Mouse (Mus musculus): Measurements from ENCODE around the gene Tsc22d3. TPM values are rescaled to one million over a fixed set of nuclear protein-coding genes. Genes with fewer than 3 reads are reported as not detected.
"Not testable (repeated sequence)": the region's sequence is repeated elsewhere in the genome, so short reads cannot be mapped to it uniquely, and the experiment has no call there.

Gene Tsc22d3
- polyA plus RNA-seq, 1 experiment from 2014 or later: 115 TPM

DNA sequence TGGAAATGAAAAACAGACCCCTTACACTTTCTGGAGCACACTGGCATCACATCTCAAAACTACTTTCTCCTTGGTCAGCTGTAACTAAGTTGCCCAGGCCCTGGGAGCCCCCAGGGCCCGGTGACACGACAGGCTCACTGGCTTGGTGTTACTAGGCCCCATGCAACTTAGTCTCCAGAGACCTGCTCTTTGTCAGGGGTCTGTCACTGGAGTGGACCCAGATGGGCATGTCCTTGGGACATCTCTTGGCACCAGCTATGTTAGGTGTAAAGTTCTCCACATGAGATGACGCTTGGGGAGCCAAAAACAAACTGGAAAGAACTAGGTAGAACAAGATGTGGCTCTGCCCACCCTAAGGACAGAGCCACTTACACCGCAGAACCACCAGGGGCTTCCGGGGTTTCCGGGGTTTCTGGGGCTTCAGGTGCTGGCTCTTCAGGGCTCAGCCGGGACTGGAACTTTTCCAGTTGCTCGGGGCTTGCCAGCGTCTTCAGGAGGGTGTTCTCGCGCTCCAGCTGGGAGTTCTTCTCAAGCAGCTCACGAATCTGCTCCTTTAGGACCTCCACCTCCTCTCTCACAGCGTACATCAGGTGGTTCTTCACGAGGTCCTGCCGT, 59.9 kb downstream of the Tsc22d3 start:
- no peak overlapping the region for H3K9ac ChIP-seq (replicated peaks)
- H3K27ac ChIP-seq: no peak overlapping the region
- H3K4me3 ChIP-seq (replicated peaks): no peak overlapping the region
- peaks cover 5% of the 10 kb centered on the region; the same call in 1 of the 2 replicates for H3K4me1 ChIP-seq (replicated peaks)
- no peaks in the 10 kb centered on the region for H3K9me3 ChIP-seq
- H3K4me2 ChIP-seq: no peak overlapping the region
- H3K36me3 ChIP-seq: peaks cover 8% of the 10 kb centered on the region; the same call in 1 of the 2 replicates
- WGBS: 78% methylated on average over 15 of the region's 15 CpGs
- H3K27me3 ChIP-seq: peaks cover 59% of the 10 kb centered on the region
- no peak for ATAC-seq (ENCODE audit: insufficient number of reproducible peaks, insufficient read depth, low FRiP score, low TSS enrichment, low read depth)

DNA sequence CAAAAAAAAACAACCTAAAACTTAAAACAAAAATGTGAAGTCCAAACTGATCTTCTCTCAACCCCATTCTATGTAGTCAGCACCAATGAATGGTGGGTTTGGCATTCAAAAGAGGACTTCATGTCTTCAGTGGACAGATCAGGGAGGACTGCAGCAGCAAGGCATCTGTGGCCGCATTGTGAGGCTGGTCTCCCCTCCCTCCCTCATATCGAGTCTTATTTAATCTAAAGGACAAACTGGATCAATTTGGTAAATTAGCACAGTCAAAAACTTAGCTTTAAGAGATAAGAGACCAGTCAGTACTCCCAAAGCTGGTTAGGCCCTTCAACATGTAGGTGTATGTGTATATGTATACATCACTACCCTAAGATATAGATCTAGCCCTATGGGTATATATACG, 60.6 kb downstream of the Tsc22d3 start:
- peaks cover 58% of the 10 kb centered on the region for H3K27me3 ChIP-seq
- not testable (repeated sequence) for H3K9me3 ChIP-seq; H3K4me2 ChIP-seq; H3K9ac ChIP-seq (replicated peaks); ATAC-seq (ENCODE audit: insufficient number of reproducible peaks, insufficient read depth, low FRiP score, low TSS enrichment, low read depth); H3K4me3 ChIP-seq (replicated peaks); H3K27ac ChIP-seq; H3K4me1 ChIP-seq (replicated peaks); H3K36me3 ChIP-seq
- 88% methylated on average over 3 of the region's 3 CpGs for WGBS

DNA sequence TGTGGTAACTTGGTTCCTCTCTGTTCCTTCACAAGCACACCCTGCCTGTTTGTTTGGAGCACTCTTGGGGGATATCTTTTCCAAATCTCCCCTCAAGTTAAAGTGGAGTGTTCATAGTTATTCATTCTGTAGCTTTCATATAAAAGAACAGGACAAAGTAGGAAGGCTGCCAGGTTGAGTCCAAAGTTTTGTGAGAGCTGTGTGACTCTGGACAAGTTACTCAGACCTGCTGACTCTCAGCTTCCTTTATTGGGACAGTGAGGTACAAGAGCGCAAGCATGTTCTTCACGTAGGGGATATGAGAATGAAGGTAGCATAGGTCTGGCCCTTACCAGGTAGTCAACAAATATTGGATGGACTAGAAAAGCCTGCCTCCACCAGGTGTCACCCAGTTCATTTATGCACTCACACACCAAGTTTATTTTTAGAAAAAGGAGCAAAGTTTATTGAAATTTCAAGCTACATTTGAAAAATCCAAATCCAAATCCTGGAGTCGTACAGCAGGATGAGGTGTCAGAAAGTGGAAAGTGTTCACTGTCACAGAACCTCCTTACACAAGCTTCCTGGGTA, 61.3 kb downstream of the Tsc22d3 start:
- ATAC-seq (ENCODE audit: insufficient number of reproducible peaks, insufficient read depth, low FRiP score, low TSS enrichment, low read depth): no peak
- peaks cover 63% of the 10 kb centered on the region for H3K27me3 ChIP-seq
- peaks cover 8% of the 10 kb centered on the region; the same call in 1 of the 2 replicates for H3K36me3 ChIP-seq
- no peak overlapping the region for H3K9ac ChIP-seq (replicated peaks)
- H3K27ac ChIP-seq: no peak overlapping the region
- 92% methylated on average over 3 of the region's 3 CpGs for WGBS
- H3K4me3 ChIP-seq (replicated peaks): no peak overlapping the region
- peaks cover 5% of the 10 kb centered on the region; the same call in 1 of the 2 replicates for H3K4me1 ChIP-seq (replicated peaks)
- H3K9me3 ChIP-seq: no peaks in the 10 kb centered on the region
- H3K4me2 ChIP-seq: no peak overlapping the region

DNA sequence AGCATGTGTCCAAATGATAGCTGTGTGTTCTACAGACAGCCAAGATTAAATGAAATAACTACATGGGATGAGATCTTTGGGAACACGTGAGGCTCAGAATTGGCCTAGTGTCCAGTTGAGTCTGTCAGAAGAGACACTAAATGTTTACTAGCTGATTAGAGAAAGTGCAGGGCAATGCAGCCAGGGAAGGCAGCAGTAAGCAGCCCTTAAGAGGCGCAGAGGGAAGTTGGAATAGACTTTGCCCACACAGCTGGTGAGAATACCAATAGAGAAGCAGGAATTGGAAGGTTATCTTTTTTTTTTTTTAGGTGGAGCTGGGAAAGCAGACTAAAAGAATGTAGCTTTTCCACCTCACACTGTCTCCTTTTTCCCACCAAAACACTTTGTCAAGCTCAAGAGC, 61.8 kb downstream of the Tsc22d3 start:
- ATAC-seq (ENCODE audit: insufficient number of reproducible peaks, insufficient read depth, low FRiP score, low TSS enrichment, low read depth): no peak
- Histone ChIP-seq H3K27me3 (peaks cover 64% of the 10 kb centered on the region), H3K4me3 (replicated peaks) (no peak overlapping the region), H3K27ac (no peak overlapping the region), H3K9me3 (no peaks in the 10 kb centered on the region), H3K9ac (replicated peaks) (no peak overlapping the region), H3K4me2 (no peak overlapping the region), H3K36me3 (peaks cover 8% of the 10 kb centered on the region; the same call in 1 of the 2 replicates), H3K4me1 (replicated peaks) (peaks cover 5% of the 10 kb centered on the region; the same call in 1 of the 2 replicates)
- 64% methylated on average over 2 of the region's 2 CpGs for WGBS

DNA sequence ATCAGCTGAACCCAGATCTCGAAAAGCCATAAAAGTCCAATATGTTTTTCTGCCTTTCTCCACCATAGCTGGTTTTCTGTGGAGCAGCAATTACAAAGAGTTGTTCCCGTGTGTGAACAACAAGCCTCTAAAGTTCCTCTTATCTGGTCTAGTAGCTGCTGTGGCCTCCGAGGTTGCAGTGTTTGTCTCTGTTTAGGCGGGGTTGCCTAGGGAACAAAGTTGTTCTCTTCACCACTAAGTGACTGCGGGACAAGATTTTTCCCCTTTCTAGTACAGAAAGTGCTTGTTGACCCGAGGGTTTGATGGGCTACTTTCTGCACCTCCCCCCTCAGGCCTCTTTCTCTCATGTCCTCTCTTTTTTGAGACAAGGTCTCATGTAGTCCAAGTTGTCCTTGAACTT, 62.8 kb downstream of the Tsc22d3 start:
- no peak overlapping the region for H3K27ac ChIP-seq
- no peak overlapping the region for H3K4me2 ChIP-seq
- H3K9me3 ChIP-seq: no peaks in the 10 kb centered on the region
- no peak for ATAC-seq (ENCODE audit: insufficient number of reproducible peaks, insufficient read depth, low FRiP score, low TSS enrichment, low read depth)
- WGBS: 49% methylated on average over 6 of the region's 6 CpGs
- peaks cover 5% of the 10 kb centered on the region; the same call in 1 of the 2 replicates for H3K4me1 ChIP-seq (replicated peaks)
- no peak overlapping the region for H3K9ac ChIP-seq (replicated peaks)
- H3K36me3 ChIP-seq: peaks cover 8% of the 10 kb centered on the region; the same call in 1 of the 2 replicates
- H3K27me3 ChIP-seq: peaks cover 54% of the 10 kb centered on the region
- no peak overlapping the region for H3K4me3 ChIP-seq (replicated peaks)

DNA sequence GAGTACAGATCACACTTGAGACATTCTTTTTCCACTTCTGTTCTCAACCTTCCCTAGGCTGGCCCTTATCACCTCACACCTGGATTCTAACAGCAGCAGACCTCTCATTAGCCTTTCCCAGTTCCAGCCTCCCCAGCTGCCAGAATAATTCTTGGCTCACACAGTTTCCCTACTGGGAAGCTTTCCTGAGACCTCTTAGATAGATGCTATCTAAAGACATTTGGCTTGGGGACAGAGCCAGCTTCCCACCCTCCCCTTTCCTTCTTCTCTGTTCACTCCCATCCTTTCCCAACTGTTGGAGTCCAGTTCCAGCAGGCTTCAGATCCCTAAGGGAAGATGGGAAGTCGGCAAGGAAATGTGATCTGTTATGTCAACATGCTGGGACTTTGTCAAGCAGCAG, 65.0 kb downstream of the Tsc22d3 start:
- ATAC-seq (ENCODE audit: insufficient number of reproducible peaks, insufficient read depth, low FRiP score, low TSS enrichment, low read depth): no peak
- no peak overlapping the region for H3K9ac ChIP-seq (replicated peaks)
- no peaks in the 10 kb centered on the region for H3K4me1 ChIP-seq (replicated peaks)
- H3K4me3 ChIP-seq (replicated peaks): no peak overlapping the region
- no peaks in the 10 kb centered on the region for H3K9me3 ChIP-seq
- peaks cover 3% of the 10 kb centered on the region; the same call in 1 of the 2 replicates for H3K36me3 ChIP-seq
- peaks cover 52% of the 10 kb centered on the region for H3K27me3 ChIP-seq
- 55% methylated on average over 1 of the region's 1 CpGs for WGBS
- H3K27ac ChIP-seq: no peak overlapping the region
- H3K4me2 ChIP-seq: no peak overlapping the region

DNA sequence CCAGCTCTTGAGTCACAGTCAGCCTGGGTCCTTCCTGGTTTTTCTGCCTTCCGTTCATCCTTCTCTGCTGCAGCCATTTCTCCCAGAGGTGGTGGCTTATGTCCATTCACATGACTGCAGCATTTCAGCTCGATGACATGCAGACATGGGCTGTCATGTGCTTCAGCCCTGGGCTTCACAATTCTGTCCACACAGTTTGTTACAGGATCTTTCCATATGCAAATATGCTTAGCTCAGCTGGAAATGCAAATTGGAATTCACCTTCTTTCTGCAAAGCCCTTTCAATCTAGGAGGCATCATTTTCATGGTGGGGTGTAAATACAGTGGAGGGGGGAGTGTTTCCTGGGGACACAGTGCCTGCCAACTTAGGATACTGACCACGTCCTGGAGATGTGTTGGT, 66.2 kb downstream of the Tsc22d3 start:
- 81% methylated on average over 3 of the region's 3 CpGs for WGBS
- H3K36me3 ChIP-seq: no peaks in the 10 kb centered on the region
- H3K27me3 ChIP-seq: peaks cover 58% of the 10 kb centered on the region
- H3K4me2 ChIP-seq: no peak overlapping the region
- H3K9ac ChIP-seq (replicated peaks): no peak overlapping the region
- H3K27ac ChIP-seq: no peak overlapping the region
- no peak for ATAC-seq (ENCODE audit: insufficient number of reproducible peaks, insufficient read depth, low FRiP score, low TSS enrichment, low read depth)
- no peak overlapping the region for H3K4me3 ChIP-seq (replicated peaks)
- H3K9me3 ChIP-seq: no peaks in the 10 kb centered on the region
- H3K4me1 ChIP-seq (replicated peaks): no peaks in the 10 kb centered on the region; the same call in 1 of the 2 replicates

DNA sequence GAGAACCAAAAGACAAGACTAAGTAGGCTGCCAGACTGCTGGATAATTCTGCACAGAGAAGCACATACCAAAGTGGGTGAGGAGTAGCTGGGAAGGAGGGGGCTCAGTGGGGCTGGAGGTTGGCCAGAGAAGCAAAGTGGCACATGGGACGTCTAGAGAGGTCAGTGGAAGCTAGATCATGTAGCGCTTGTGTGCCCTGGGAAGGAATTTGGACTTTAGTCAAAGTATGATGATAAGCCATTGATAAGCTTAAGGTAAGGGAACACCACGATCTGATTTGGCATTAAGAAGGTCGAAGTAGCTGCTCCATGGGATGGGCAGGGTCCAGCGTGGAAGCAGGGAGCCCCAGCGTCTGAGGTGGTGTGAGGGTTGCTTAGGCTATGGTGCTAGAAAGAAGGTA, 68.1 kb downstream of the Tsc22d3 start:
- H3K4me3 ChIP-seq (replicated peaks): no peak overlapping the region
- no peak overlapping the region for H3K9ac ChIP-seq (replicated peaks)
- no peak overlapping the region for H3K4me2 ChIP-seq
- no peaks in the 10 kb centered on the region for H3K9me3 ChIP-seq
- H3K27me3 ChIP-seq: peaks cover 61% of the 10 kb centered on the region
- H3K36me3 ChIP-seq: no peaks in the 10 kb centered on the region
- no peak overlapping the region for H3K27ac ChIP-seq
- 86% methylated on average over 6 of the region's 6 CpGs for WGBS
- no peaks in the 10 kb centered on the region; the same call in none of the 2 replicates for H3K4me1 ChIP-seq (replicated peaks)
- ATAC-seq (ENCODE audit: insufficient number of reproducible peaks, insufficient read depth, low FRiP score, low TSS enrichment, low read depth): no peak

DNA sequence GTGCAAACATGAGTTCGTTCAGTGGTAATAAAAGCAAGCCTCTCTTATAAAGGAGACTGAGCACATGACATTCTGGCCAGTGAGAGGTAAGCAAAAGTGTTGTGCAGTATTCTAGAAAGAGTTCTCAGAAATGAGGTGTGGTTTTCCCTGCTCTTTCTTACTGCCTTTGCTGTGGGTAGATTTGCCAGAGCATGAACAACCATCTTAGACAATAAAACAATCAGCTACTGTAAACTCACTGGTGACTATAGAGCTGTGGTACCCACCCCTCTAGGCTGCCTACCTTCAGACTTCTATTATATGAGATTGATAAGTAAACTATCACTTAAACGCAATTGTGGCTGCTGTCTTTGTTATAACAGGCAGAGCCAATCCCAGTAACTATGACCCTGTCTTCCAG, 69.1 kb downstream of the Tsc22d3 start:
- H3K9ac ChIP-seq (replicated peaks): no peak overlapping the region
- 80% methylated on average over 2 of the region's 2 CpGs for WGBS
- no peaks in the 10 kb centered on the region for H3K9me3 ChIP-seq
- no peak for ATAC-seq (ENCODE audit: insufficient number of reproducible peaks, insufficient read depth, low FRiP score, low TSS enrichment, low read depth)
- no peak overlapping the region for H3K4me2 ChIP-seq
- H3K27me3 ChIP-seq: peaks cover 58% of the 10 kb centered on the region
- no peaks in the 10 kb centered on the region for H3K36me3 ChIP-seq
- no peak overlapping the region for H3K27ac ChIP-seq
- H3K4me3 ChIP-seq (replicated peaks): no peak overlapping the region
- H3K4me1 ChIP-seq (replicated peaks): no peaks in the 10 kb centered on the region; the same call in none of the 2 replicates

DNA sequence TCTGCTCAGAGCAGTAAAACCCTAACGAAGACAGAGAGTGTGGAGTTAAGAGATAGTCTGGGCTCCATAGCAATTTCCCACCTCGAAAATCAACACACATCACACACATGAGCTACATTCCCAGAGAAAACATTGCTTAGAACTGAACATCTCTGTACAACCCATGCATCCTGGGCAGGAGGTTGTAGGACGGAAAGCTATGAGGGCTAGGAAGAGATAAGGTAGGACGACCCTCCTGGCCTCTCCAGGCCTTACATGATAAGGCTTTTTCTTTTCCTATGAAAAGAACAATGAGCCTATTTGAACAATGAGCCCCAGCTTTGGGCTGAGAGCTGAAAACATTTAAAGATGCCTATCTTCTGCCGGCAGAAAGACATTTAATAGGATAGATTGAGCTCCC, 69.8 kb downstream of the Tsc22d3 start:
- Histone ChIP-seq H3K4me3 (replicated peaks) (no peak overlapping the region), H3K9me3 (no peaks in the 10 kb centered on the region), H3K9ac (replicated peaks) (no peak overlapping the region), H3K4me1 (replicated peaks) (no peaks in the 10 kb centered on the region; the same call in none of the 2 replicates), H3K4me2 (no peak overlapping the region), H3K36me3 (no peaks in the 10 kb centered on the region), H3K27ac (no peak overlapping the region), H3K27me3 (peaks cover 63% of the 10 kb centered on the region)
- ATAC-seq (ENCODE audit: insufficient number of reproducible peaks, insufficient read depth, low FRiP score, low TSS enrichment, low read depth): no peak
- 80% methylated on average over 5 of the region's 5 CpGs for WGBS

DNA sequence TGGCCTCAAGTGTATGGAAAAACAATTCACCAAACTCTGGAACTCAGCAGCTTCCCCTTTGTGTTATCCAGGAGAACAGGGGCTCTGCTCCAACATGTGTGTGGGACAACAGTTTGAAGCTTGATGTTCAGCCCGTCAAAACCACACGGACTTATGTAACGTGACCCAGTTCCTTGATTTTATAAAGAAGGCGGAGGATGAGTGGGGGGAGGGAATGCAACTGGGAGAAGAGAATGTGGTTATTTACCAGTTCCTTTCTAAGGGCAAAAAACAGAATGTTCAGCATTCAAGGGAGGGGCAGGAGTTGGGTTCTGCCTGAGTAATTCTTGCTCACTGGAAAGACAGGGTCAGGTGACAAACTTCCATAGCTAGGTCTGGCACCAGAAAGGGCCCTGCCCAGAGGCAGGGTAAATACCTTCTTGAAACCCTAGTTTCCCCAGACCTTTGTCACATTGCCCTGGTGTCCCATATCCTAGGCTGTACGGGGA, 71.3 kb downstream of the Tsc22d3 start:
- Histone ChIP-seq H3K36me3 (no peaks in the 10 kb centered on the region), H3K9me3 (no peaks in the 10 kb centered on the region), H3K9ac (replicated peaks) (no peak overlapping the region), H3K4me1 (replicated peaks) (no peaks in the 10 kb centered on the region; the same call in none of the 2 replicates), H3K4me3 (replicated peaks) (no peak overlapping the region), H3K27ac (no peak overlapping the region), H3K4me2 (no peak overlapping the region), H3K27me3 (peaks cover 57% of the 10 kb centered on the region)
- WGBS: 52% methylated on average over 5 of the region's 5 CpGs
- no peak for ATAC-seq (ENCODE audit: insufficient number of reproducible peaks, insufficient read depth, low FRiP score, low TSS enrichment, low read depth)
